32 mouse cellular contexts compared by ENCODE assay signal in genomic region chr12:45614074-45614473, GRCm38 (mm10).
DNase-seq lines count a peak whose midpoint lies in the region; ATAC-seq lines count a peak whose summit lies in the region.
"Had no signal": no experiment of that assay in that cellular context is flagged by ENCODE, and none has a peak within 500 bp of the region (broad histone marks: within the 10 kb centered on the region; RNA-seq: fewer than 3 reads in every experiment).

No protein-coding gene starts in this region.

- peak; percentile 44; the same call in 1 of the 2 replicates for ATAC-seq in forebrain, embryonic 11.5 days (replicated peaks; ENCODE audit: low FRiP score)
- ATAC-seq in kidney, embryonic 16.5 days (ENCODE audit: low FRiP score, low TSS enrichment) = peak; percentile 89
- ATAC-seq: inflammation-experienced regulatory T-cells, adult 6 months; Patski had no signal

- H3K4me2 ChIP-seq in forebrain, embryonic 11.5 days (ENCODE audit: low read depth, low read length, severe bottlenecking) = no peak overlapping the region
- no peak overlapping the region for H3K4me2 ChIP-seq in kidney, embryonic 16.5 days (replicated peaks; ENCODE audit: low read depth, low read length)
- H3K4me2 ChIP-seq: embryonic facial prominence, embryonic 13.5 days; forebrain, embryonic 13.5 days; heart, embryonic 15.5 days; hindbrain, embryonic 14.5 days; limb, embryonic 15.5 days; liver, embryonic 13.5 days had no signal

- peaks cover 4% of the 10 kb centered on the region; the same call in 1 of the 2 replicates for H3K27me3 ChIP-seq in forebrain, embryonic 11.5 days (ENCODE audit: control insufficient read depth, insufficient read depth, low read length)
- peaks cover 39% of the 10 kb centered on the region for H3K27me3 ChIP-seq in forebrain, embryonic 10.5 days (ENCODE audit: poor library complexity, severe bottlenecking)
- no peaks in the 10 kb centered on the region for H3K27me3 ChIP-seq in kidney, embryonic 16.5 days (ENCODE audit: insufficient read depth, low read length)
- H3K27me3 ChIP-seq: embryonic facial prominence, embryonic 13.5 days; heart, embryonic 15.5 days; limb, embryonic 15.5 days; liver, embryonic 13.5 days; Patski had no signal

- H3K27ac ChIP-seq in forebrain, embryonic 11.5 days (ENCODE audit: low read depth, low read length) = no peak overlapping the region
- H3K27ac ChIP-seq in forebrain, embryonic 10.5 days = no peak overlapping the region
- no peak overlapping the region for H3K27ac ChIP-seq in kidney, embryonic 16.5 days (ENCODE audit: low read length)
- H3K27ac ChIP-seq: embryonic facial prominence, embryonic 13.5 days; forebrain, embryonic 13.5 days; heart, embryonic 10.5 days; heart, embryonic 15.5 days; hindbrain, embryonic 14.5 days; limb, embryonic 10.5 days; limb, embryonic 15.5 days; liver, embryonic 13.5 days; macrophage had no signal

- H3K9me3 ChIP-seq in forebrain, embryonic 11.5 days (ENCODE audit: control insufficient read depth, low read length) = no peaks in the 10 kb centered on the region
- no peaks in the 10 kb centered on the region for H3K9me3 ChIP-seq in forebrain, embryonic 10.5 days
- H3K9me3 ChIP-seq in kidney, embryonic 16.5 days (ENCODE audit: low read length) = no peaks in the 10 kb centered on the region
- H3K9me3 ChIP-seq: embryonic facial prominence, embryonic 13.5 days; forebrain, embryonic 13.5 days; heart, embryonic 10.5 days; heart, embryonic 15.5 days; limb, embryonic 10.5 days; limb, embryonic 15.5 days; liver, embryonic 13.5 days had no signal

- no peaks in the 10 kb centered on the region for H3K4me1 ChIP-seq in forebrain, embryonic 11.5 days (replicated peaks; ENCODE audit: control insufficient read depth, insufficient read depth, low read length)
- peaks cover 14% of the 10 kb centered on the region for H3K4me1 ChIP-seq in forebrain, embryonic 10.5 days
- peaks cover 4% of the 10 kb centered on the region; the same call in 1 of the 2 replicates for H3K4me1 ChIP-seq in kidney, embryonic 16.5 days (ENCODE audit: insufficient read depth, low read length)
- H3K4me1 ChIP-seq: embryonic facial prominence, embryonic 13.5 days; heart, embryonic 10.5 days; heart, embryonic 15.5 days; limb, embryonic 10.5 days; limb, embryonic 15.5 days; liver, embryonic 13.5 days had no signal

- H3K36me3 ChIP-seq in forebrain, embryonic 11.5 days (ENCODE audit: control insufficient read depth, insufficient read depth, low read length) = no peaks in the 10 kb centered on the region
- H3K36me3 ChIP-seq in forebrain, embryonic 10.5 days (replicated peaks) = no peaks in the 10 kb centered on the region
- no peaks in the 10 kb centered on the region for H3K36me3 ChIP-seq in kidney, embryonic 16.5 days (ENCODE audit: insufficient read depth, low read length)
- H3K36me3 ChIP-seq: embryonic facial prominence, embryonic 13.5 days; heart, embryonic 10.5 days; heart, embryonic 15.5 days; limb, embryonic 10.5 days; limb, embryonic 15.5 days; liver, embryonic 13.5 days had no signal

- no peak for DNase-seq in forebrain, embryonic 11.5 days (ENCODE audit: low spot score)
- DNase-seq in forebrain, embryonic 10.5 days (ENCODE audit: extremely low spot score, low spot score) = no peak
- DNase-seq in kidney, adult 8-10 months = no peak
- DNase-seq in R1 (ENCODE audit: low read depth, low spot score) = peak; percentile 6
- peak; percentile 17 for DNase-seq in embryo, embryonic 11.5 days (ENCODE audit: low read depth, low spot score)
- DNase-seq in urinary bladder, postnatal 10 days (ENCODE audit: low spot score) = no peak
- DNase-seq in lung, adult 18-20 months = no peak
- DNase-seq: adrenal gland, postnatal 14 days; cerebellum, adult 11 months; cerebellum, adult 9-10 months; cerebellum, postnatal 36 days; gastrocnemius, postnatal 14 days; kidney, adult 18-20 months; kidney, postnatal 4 days; layer of hippocampus, postnatal 36 days; liver, embryonic 13.5 days; lung, adult 2 months; lung, postnatal 10 days; spleen, adult 18-20 months; thymus, postnatal 14 days had no signal

- H3K9ac ChIP-seq in forebrain, embryonic 11.5 days (ENCODE audit: low read length) = no peak overlapping the region
- H3K9ac ChIP-seq in kidney, embryonic 16.5 days (replicated peaks; ENCODE audit: low read length) = no peak overlapping the region
- H3K9ac ChIP-seq: embryonic facial prominence, embryonic 13.5 days; forebrain, embryonic 13.5 days; heart, embryonic 15.5 days; hindbrain, embryonic 14.5 days; limb, embryonic 15.5 days; liver, embryonic 13.5 days had no signal

- no peak overlapping the region for H3K4me3 ChIP-seq in forebrain, embryonic 11.5 days (ENCODE audit: low read depth, low read length)
- no peak overlapping the region for H3K4me3 ChIP-seq in forebrain, embryonic 10.5 days
- no peak overlapping the region for H3K4me3 ChIP-seq in kidney, embryonic 16.5 days (ENCODE audit: low read length)
- H3K4me3 ChIP-seq: embryonic facial prominence, embryonic 13.5 days; erythroblast, embryonic 14.5 days; forebrain, embryonic 13.5 days; heart, embryonic 10.5 days; heart, embryonic 15.5 days; limb, embryonic 10.5 days; limb, embryonic 15.5 days; liver, embryonic 13.5 days had no signal

Comparison
In these comparisons a context has a peak if more than half of its experiments do, and no peak if none do; other contexts are left out.
1. DNase-seq: peak in R1 (single experiment) and embryo, embryonic 11.5 days (single experiment); none in forebrain, embryonic 11.5 days (single experiment), forebrain, embryonic 10.5 days (single experiment), kidney, adult 8-10 months (0 of 2), urinary bladder, postnatal 10 days (single experiment) and lung, adult 18-20 months (0 of 2).